Mouse (Mus musculus): ENCODE measurements around the gene 1700067P10Rik. TPM values are rescaled to one million over a fixed set of nuclear protein-coding genes. Genes with fewer than 3 reads are reported as not detected.

1700067P10Rik gene
- not detected for polyA plus RNA-seq (2017; shearing (Covaris generic))

GRCm38 (mm10) chr17:48089019-48089418 lies at the start of gene 1700067P10Rik:
Gene 1700067P10Rik (plus strand): TSS chr17:48089319.

Other genes with a start within 250 kb of the 1700067P10Rik start
- 17.7 TPM for gene Foxp4, start 164.7 kb upstream of the 1700067P10Rik start, polyA plus RNA-seq (2017; shearing (Covaris generic))
- not detected for gene 1700122O11Rik, start 51.0 kb upstream of the 1700067P10Rik start, polyA plus RNA-seq (2017; shearing (Covaris generic))
- not detected for gene 9830107B12Rik, start 56.9 kb downstream of the 1700067P10Rik start, polyA plus RNA-seq (2017; shearing (Covaris generic))
- gene A530064D06Rik, start 78.0 kb downstream of the 1700067P10Rik start, polyA plus RNA-seq (2017; shearing (Covaris generic)) = not detected
- not detected for gene Trem1, start 143.4 kb downstream of the 1700067P10Rik start, polyA plus RNA-seq (2017; shearing (Covaris generic))
- gene Trem3, start 158.5 kb downstream of the 1700067P10Rik start, polyA plus RNA-seq (2017; shearing (Covaris generic)) = not detected
- not detected for gene Treml4, start 175.0 kb downstream of the 1700067P10Rik start, polyA plus RNA-seq (2017; shearing (Covaris generic))
- 15.5 TPM for gene Treml2, start 210.2 kb downstream of the 1700067P10Rik start, polyA plus RNA-seq (2017; shearing (Covaris generic))
- gene B430306N03Rik, start 226.8 kb downstream of the 1700067P10Rik start, polyA plus RNA-seq (2017; shearing (Covaris generic)) = 4.5 TPM

Measured in naive thymus-derived CD4-positive, alpha-beta T cell, adult 5 months (primary cell).